Mouse (Mus musculus) limb, embryonic 14.5 days (tissue): ENCODE results near the gene Phf23. TPM values are rescaled to one million over a fixed set of nuclear protein-coding genes. Genes with fewer than 3 reads are reported as not detected.

Experiments
- ATAC-seq: fragments of 200-750 bp; cut with Nextera tagmentation; 2 replicates; pipeline ENCODE4 v1.8.0; 2017; ENCODE audit warnings: low read depth, moderate number of reproducible peaks, moderate TSS enrichment; ENCODE audit not compliant: low FRiP score
- DNase-seq: peaks from one replicate; pipeline ENCODE4 v3.0.0-alpha.2; 2015; ENCODE audit warnings: low spot score
- H3K27ac ChIP-seq: fragments of 300-500 bp; sonication (generic); replicated peaks from 2 replicates; pipeline ENCODE4 v1.5.1; 2014; ENCODE audit warnings: low read depth, mild to moderate bottlenecking, low read length, moderate library complexity, mixed read lengths
- H3K27me3 ChIP-seq: fragments of 300-500 bp; sonication (generic); 2 replicates; pipeline ENCODE4 v1.6.1; 2014; ENCODE audit warnings: low read length, mixed read lengths; ENCODE audit not compliant: control insufficient read depth, insufficient read depth
- H3K36me3 ChIP-seq: fragments of 300-500 bp; sonication (generic); 2 replicates; pipeline ENCODE4 v1.6.1; 2014; ENCODE audit warnings: mild to moderate bottlenecking, low read length, moderate library complexity, mixed read lengths; ENCODE audit not compliant: control insufficient read depth, insufficient read depth
- H3K4me1 ChIP-seq: fragments of 300-500 bp; sonication (generic); 2 replicates; pipeline ENCODE4 v1.6.1; 2014; ENCODE audit warnings: antibody characterized with exemption, low read length, mixed read lengths; ENCODE audit not compliant: control insufficient read depth, insufficient read depth
- H3K4me2 ChIP-seq: fragments of 300-500 bp; sonication (generic); replicated peaks from 2 replicates; pipeline ENCODE4 v1.6.1; 2014; ENCODE audit warnings: low read depth, mild to moderate bottlenecking, low read length, moderate library complexity; ENCODE audit not compliant: severe bottlenecking
- H3K4me3 ChIP-seq: fragments of 300-500 bp; sonication (generic); replicated peaks from 2 replicates; pipeline ENCODE4 v1.5.1; 2014; ENCODE audit warnings: low read length
- H3K9ac ChIP-seq: fragments of 300-500 bp; sonication (generic); 2 replicates; pipeline ENCODE4 v1.6.1; 2014; ENCODE audit warnings: mild to moderate bottlenecking, low read depth, low read length, moderate library complexity; ENCODE audit not compliant: severe bottlenecking
- H3K9me3 ChIP-seq: fragments of 300-500 bp; sonication (generic); 2 replicates; pipeline ENCODE4 v1.6.1; 2016; ENCODE audit warnings: low read length; ENCODE audit not compliant: control insufficient read depth
- POLR2A ChIP-seq: fragments of 200-500 bp; IDR thresholded peaks from 2 replicates; pipeline ENCODE4 v1.8.0; 2012; ENCODE audit warnings: inconsistent platforms, mild to moderate bottlenecking, moderate library complexity, borderline replicate concordance; ENCODE audit not compliant: insufficient read depth, insufficient read length; ENCODE audit errors: extremely low read depth
- WGBS: fragments of 180-500 bp; shearing (Covaris S2); extraction: QIAGEN DNeasy Blood & Tissue Kit; methylation state at CpG from one replicate; pipeline ENCODE4 v1.1.7; 2014; 5-methylcytosine and 5-hydroxymethylcytosine counted together
- polyA plus RNA-seq, 2 experiments: library from polyadenylated mRNA; depleted of rRNA in 1 of 2; stranded (reverse) in 1 of 2; unstranded in 1 of 2; fragments of >200 nt; fragmentation: Nextera tagmentation in 1 of 2; extraction: Ambion mirVana in 1 of 2; gene quantifications; 2 replicates each; pipeline versions ENCODE4 v1.2.1 to v1.2.3; 2012 to 2014

Phf23 gene
- polyA plus RNA-seq, 2 experiments: 51.7 to 69.2 TPM

DNA sequence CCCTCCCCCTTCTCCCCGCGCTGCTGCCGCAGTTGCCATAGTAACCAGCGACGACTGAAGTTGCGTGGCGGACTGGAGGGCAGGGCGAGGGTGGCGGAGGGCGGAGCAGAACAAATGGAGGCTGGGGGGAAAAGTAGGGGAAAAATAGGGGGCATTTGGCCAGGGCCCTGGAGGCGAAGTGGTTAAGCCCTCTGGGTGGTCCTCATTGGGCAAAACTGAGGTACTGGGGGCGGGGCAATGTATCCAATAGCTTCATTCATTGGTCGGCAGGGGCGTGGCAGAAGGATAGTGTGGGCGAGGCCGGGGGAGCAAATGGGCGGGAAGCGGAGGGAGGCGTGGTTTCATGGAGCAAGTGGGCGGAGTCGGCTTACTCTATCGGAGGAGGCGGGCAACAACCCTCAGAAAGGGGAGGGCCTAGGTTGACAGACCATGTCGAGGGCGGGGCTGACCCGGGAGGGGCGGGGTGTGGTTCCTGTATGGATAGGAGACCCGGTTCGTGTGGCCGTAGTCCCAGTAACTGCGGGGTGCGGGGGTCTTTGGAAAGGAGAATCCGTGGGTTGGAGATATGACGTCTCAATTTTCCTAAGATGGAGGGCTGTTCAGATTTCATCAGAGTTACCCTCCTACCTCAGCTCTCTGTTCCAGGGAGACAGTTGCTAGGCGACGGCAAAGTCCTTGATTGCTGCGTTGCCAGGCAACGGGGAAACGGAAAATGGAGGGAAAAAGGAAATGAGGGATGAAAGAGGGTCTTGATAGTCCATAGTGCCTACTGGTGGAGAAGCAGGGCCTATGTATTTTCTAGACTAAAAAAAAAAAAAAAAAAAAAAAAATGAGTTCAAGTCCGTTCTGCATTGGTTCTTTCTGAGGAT is 25.9 kb downstream of the Phf23 start:
- Histone ChIP-seq H3K9me3 (no peaks in the 10 kb centered on the region), H3K4me1 (peaks cover 56% of the 10 kb centered on the region), H3K9ac (0 out of 2 replicates have a peak overlapping the region, but pooled peaks have one; percentile 21)

DNA sequence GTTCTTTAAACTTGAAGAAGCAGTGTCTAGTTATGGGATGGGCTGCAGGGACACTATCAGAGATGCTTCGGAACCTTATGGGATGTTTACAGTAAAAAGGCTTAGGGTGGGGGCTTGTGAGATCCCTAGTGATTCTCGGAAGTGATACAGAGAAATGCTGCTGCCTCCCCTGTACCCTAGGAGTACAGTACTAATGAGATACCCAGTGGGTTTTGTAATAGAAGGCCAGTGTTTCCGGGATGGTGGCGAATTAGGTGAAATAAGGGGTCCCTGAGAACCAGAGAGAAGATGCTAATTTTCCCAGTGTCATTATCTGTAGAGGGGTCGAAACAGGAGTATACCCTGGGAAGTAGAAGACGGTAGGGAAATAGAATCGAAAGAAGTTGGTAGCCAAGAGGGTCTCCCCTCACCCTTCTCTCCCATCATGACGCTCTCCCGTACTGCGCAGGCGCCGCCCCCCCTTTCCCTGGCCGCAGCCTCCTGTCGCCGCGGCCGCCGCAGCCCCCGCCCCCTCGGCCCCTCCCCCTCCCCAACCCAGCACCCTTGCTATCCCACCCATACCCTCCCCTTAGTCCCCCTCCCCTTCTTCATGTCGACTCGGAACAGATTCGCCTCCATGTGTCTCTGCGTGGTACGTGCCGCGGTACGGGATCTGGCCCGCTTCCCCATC is 28.0 kb downstream of the Phf23 start:
- H3K4me2 ChIP-seq: peak overlapping the region; percentile 62
- TF ChIP-seq POLR2A: no peak
- no peak for DNase-seq
- WGBS: 10% methylated on average over 11 of the region's 29 CpGs
- H3K9me3 ChIP-seq: no peaks in the 10 kb centered on the region
- H3K4me1 ChIP-seq: peaks cover 67% of the 10 kb centered on the region
- H3K4me3 ChIP-seq: peak overlapping the region; percentile 30
- H3K36me3 ChIP-seq: no peaks in the 10 kb centered on the region
- no peak for ATAC-seq
- H3K27ac ChIP-seq: no peak overlapping the region
- no peaks in the 10 kb centered on the region for H3K27me3 ChIP-seq
- peak overlapping the region; percentile 52 for H3K9ac ChIP-seq

More for the DNA sequence above, 25.9 kb downstream of the Phf23 start:
- Histone ChIP-seq H3K4me2 (peak overlapping the region; percentile 89), H3K4me3 (peak overlapping the region; percentile 79), H3K27ac (peak overlapping the region; percentile 63), H3K27me3 (no peaks in the 10 kb centered on the region), H3K36me3 (no peaks in the 10 kb centered on the region)
- WGBS: 2% methylated on average over 40 of the region's 40 CpGs
- ATAC-seq (peak; percentile 72), DNase-seq (peak; percentile 99)
- no peak for TF ChIP-seq POLR2A

DNA sequence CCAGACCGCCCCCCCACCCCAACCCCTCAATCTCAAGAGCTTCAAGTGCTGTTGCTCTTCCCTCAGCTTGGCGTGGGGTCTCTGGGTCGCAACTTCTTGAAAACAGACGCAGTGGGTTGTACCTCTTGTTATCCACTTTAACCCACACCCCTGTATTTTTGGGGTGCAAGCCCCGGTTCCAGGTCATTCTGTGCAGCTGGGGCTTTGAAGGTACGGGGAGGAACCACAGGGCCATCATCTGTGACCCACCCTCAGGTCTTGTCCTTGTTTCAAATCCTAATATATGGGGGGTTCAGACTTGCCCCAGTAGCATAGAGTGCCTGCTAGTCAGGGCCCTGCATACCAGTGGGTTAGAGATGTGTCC is 28.6 kb downstream of the Phf23 start:
- peaks cover 69% of the 10 kb centered on the region for H3K4me1 ChIP-seq
- TF ChIP-seq POLR2A: no peak
- no peak overlapping the region for H3K27ac ChIP-seq

DNA sequence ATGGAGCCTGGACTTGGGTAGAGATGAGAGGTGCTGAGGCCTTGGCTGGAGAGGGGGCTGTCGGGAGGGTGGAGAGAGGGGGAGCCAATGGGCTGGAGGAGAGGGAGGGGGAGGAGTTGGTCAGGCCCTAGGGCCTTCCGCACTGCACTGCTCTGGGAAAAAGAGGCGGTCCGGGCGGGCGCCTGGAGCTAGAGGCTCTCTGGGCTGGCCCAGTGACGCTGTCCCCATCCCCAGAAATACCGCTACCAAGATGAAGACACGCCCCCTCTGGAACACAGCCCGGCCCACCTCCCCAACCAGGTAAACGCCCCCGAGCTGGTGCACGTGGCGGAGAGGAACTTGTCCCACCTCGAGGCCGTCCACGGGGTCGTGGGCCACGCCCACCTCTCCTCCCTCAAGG is 31.1 kb downstream of the Phf23 start:
- peak; percentile 42 for ATAC-seq
- peak overlapping the region; percentile 44 for H3K4me2 ChIP-seq
- no peak overlapping the region for H3K9ac ChIP-seq
- H3K9me3 ChIP-seq: no peaks in the 10 kb centered on the region
- H3K4me3 ChIP-seq: peak overlapping the region; percentile 20
- no peaks in the 10 kb centered on the region for H3K27me3 ChIP-seq
- peaks cover 16% of the 10 kb centered on the region for H3K36me3 ChIP-seq
- peak; percentile 71 for DNase-seq
- no peak for TF ChIP-seq POLR2A
- 2% methylated on average over 15 of the region's 19 CpGs for WGBS
- peak overlapping the region; percentile 30; the same call in 1 of the 2 replicates for H3K27ac ChIP-seq
- peaks cover 62% of the 10 kb centered on the region for H3K4me1 ChIP-seq

More for the DNA sequence above, 28.6 kb downstream of the Phf23 start:
- ATAC-seq (no peak), DNase-seq (no peak)
- Histone ChIP-seq H3K27me3 (no peaks in the 10 kb centered on the region), H3K4me2 (peak overlapping the region; percentile 62), H3K9me3 (no peaks in the 10 kb centered on the region), H3K4me3 (peak overlapping the region; percentile 30), H3K9ac (peak overlapping the region; percentile 52), H3K36me3 (no peaks in the 10 kb centered on the region)
- 20% methylated on average over 5 of the region's 6 CpGs for WGBS

DNA sequence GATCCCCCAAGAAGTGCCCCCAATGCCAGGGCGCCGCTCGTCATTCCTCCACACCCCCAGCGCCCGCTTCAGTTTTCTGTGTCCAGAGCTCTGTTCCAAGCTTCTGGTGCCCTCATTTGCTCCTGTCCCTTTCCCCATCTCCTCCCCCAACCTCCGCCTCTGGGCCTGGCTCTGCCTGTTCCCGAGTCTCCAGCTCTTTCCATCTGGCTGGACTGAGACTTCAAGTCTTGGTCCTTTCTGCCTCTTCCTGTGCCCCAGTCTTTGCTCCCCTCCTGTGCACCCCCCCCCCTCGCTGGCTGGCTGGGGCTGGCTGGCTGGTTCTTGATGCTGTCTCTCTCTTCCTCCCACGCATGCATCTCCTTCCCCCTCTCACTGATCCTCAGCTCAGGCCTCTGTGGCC is 31.8 kb downstream of the Phf23 start:
- WGBS: 31% methylated on average over 9 of the region's 9 CpGs
- Histone ChIP-seq H3K9ac (0 out of 2 replicates have a peak overlapping the region, but pooled peaks have one; percentile 16), H3K9me3 (no peaks in the 10 kb centered on the region), H3K4me1 (peaks cover 57% of the 10 kb centered on the region), H3K27me3 (no peaks in the 10 kb centered on the region), H3K36me3 (peaks cover 23% of the 10 kb centered on the region), H3K4me2 (peak overlapping the region; percentile 44), H3K4me3 (0 out of 2 replicates have a peak overlapping the region, but pooled peaks have one; percentile 20), H3K27ac (peak overlapping the region; percentile 30)
- TF ChIP-seq POLR2A: no peak
- no peak for DNase-seq
- no peak for ATAC-seq
